Mouse (Mus musculus) embryo, embryonic 11 days (tissue): ENCODE data around the gene Gart.
A peak's percentile ranks its signal among the peaks of the same experiment; 100 is the strongest.

ENCODE experiments used
- DNase-seq: peaks from one replicate; pipeline ENCODE4 v3.0.0-alpha.2; 2015

Gart gene

DNA sequence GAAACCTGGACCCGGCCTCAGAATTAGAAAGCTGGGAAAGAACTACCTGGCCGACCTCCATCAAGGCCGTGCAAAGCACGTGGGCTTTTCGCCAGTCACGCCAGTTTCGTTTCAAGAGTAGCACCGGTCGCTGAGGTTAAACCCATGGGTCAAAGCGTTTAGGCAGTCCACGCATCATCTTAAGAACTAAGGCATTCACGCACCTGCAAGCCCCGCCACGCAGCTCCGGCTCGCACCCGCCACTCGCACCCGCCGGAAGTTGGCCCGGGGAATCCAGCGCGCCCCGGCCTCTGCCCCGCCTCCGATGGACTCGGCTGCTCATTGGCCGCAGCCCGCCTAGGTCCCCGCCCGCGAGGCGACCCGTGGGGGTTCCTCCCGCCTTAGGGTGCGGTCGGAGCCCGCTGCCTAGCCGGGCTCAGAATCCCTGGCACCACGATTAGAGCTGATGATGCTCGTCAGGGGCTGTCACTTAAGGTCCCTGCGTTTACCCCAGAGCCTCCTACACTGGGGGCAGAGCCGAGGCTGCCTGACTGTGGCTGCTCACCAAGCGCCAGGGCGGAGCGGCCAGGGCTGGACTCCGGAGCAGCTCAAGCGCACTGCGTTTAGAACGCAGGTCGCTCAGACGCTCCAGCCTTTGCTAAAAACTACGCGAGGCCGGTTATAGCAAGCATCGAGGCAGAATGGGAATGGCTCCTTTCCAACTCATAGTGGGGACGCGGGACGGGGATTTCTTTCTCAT lies at the start of gene Gart:
Gene Gart, minus strand, starts transcription at position 272 of the 739 bp plus-strand sequence.
- peak; percentile 96 for DNase-seq

DNA sequence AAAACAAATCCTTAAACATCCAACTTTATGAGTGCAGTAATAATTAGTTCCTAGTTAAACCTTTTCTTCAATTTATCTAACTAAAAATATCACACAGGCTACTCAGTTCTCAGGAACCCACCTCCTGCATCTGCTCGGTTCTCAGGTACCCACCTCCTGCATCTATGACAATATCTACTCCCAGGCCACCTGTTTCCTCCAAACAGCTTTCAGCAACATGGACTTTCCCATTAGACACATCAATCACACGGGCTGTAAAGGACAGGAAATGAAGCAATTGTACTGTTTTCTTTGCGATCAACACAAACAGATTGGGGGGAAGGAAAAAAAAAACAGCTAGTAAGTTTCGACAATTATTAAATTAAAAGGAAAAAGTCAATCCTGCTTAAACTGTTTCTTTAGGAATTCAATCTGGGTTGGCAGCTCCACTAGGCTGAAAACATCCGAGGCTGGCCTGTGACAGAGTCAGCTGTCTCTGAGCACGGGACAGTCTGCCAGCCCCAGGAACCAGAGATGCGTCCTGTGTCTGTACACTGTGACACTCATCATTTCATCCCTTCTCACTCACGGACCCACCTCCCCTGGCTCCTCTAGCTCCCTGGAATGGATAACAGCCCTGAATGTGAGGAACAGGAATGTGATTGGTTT lies 48.5 kb upstream of the Gart start:
- DNase-seq: no peak

DNA sequence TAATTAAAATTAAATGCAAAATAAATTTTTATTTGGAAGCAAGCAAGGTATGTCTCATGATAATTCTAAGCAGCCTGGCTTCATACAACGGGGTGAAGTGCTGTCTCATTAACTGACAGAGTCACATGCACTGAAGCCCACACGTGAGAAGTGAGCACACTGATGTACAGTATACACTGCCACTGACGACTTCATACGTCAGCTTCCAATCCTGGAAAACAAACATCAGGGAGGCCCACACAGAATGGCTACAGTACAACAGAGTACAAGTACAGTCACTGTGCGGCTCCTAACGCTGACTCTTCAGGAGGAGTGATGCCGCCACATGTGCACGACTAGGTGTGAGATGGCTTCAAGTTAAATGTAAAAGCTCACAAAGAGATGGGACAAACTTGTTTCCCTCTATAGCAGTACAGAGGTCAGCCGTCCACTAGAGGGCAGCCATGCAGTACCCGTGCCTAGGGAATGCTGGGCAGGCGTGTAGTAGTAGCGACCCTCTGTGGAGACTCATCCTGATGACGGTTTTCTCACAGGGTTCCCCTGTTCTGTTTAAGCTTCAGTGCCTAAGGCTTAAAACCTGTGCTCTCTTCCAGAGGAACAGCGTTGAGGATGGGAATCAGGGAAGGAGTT lies 47.8 kb upstream of the Gart start:
- peak; percentile 90 for DNase-seq

DNA sequence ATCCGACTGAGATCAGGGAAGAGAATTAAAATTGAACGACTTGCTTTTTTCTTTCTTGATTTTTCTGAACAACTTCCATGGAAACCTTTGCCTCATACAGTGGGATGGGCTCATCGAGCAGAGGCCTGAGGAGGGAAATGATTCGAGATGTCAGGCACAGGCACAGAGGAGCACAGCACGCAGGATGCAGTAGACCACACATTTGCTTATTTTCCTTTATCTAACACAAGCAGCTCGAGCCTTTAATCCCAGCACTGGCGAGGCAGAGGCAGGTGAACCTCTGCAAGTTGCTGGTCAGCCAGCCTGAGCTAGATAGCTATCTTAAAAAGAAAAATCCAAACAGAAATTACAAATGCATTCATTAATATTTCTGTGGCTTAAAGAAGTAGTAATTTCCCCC lies 43.0 kb upstream of the Gart start:
- DNase-seq: no peak

DNA sequence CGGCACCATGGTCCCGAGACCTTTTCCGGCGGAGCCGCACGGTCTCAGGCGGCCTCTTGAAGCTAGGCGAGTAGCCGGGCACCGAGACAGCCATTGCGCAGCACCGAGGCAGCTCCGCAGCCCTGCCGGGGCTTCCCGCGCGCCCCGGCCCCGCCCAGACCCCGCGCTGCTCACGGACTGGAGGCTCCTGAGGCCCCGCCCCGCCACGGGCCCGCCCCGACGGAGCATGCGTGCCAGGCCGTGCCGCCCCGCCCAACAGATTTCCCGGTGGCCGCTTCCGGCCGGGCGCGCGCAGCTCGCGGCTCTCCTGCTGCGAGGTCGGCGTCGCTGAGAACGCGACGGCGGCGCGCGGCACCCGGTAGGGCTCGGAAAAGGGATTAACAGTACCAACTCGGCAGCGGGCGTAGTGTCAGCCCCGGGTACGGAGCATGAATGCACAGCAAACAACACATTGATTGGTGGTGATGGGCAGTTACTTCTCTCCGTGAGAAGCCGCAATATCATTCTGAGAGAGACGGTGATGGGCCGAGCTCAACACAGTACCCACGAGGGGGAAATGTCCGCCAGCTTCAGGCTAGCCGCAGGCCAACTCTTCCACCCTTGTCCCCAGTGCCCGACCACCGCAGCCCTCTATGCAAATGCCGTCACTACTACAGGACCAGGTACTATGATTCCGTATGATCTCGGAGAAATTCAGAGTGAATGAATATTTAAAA lies 42.0 kb upstream of the Gart start, which contains the start of gene Donson:
Gene Donson, minus strand, starts transcription at position 152 of the 716 bp plus-strand sequence.
- peak; percentile 97 for DNase-seq

DNA sequence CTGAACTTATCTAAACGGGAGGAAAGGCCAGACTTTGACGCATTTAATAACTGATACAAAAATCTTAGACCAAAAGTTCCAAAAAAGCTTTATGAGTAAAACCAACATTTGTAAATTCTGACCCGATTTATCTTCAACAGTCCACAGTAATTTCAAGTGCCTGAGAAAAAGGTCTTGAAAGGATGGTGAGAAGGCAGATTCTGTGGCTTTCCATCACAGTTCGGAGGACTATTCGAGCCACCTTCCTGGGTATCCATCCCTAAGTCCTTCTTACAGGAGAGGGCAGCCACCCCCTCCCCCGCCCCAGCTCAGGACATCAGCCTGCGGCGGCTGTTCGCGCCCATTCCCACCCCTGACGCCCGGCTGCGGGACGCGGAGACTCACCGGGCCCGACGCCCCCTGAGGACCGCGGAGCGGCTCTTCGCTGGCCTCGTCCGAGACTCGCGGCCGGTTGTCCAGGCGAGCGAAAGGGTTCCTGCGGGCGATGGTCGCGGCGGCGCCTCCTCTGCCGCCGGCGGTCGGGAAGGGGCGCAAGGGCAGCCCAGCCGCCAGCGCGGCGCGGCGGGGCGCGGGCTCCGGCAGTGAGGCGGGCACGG lies 41.4 kb upstream of the Gart start:
- no peak for DNase-seq

DNA sequence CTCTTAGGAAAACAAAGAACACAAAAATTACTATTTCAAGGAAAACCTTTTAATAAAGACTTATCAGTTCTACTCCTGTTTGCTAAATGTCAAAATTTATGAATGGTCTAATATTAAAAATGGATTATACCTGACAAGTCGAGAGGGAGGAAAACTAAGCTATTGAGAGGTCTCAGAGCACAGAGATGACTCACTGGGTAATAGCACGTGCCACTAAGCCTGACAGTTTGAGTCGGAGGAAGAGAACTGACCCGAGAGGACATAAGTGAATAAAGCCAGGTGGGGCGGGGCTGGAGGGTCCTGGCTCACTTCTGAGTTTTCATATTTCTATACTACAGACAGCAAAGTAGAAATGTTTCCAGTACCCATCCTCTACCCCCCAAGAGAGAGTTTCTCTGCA lies 39.6 kb upstream of the Gart start:
- DNase-seq: no peak

DNA sequence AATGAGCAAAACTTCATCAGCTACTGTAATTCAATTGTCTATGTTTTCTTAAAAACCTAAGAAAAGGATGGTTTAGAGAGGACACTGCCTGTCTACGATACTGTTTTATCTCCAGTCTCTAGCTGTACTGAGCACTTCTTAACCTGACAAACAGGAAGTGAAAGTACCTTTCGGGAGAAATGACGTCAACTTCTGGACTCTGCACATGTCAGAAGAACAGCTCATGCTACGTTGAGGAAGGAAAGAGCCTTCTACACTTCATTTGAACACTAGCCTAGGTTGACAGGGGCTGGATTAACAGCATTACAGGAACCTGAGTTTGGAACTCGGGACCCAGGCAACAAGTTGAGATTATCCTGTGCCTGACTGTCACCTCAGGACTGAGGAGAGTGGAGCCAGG lies 38.8 kb upstream of the Gart start:
- DNase-seq: no peak

DNA sequence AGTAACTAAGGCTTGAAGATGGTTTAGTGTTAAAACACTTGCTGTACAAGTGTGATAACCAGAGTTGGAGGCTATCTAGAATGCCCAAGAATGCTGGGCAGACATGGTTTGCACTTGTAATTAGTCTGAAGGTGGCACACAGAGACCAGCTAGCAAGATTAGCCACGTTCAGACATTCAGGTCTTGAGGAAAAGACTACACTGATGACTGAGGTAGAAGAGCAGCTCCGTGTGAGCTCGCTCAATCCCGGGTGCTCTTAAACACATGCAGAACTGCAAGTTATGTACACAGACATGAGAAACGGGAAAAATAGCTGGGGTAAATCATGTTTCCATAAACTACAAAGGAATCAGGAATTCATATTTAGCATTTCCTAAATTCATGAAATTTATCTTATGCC lies 33.9 kb upstream of the Gart start:
- DNase-seq: no peak

DNA sequence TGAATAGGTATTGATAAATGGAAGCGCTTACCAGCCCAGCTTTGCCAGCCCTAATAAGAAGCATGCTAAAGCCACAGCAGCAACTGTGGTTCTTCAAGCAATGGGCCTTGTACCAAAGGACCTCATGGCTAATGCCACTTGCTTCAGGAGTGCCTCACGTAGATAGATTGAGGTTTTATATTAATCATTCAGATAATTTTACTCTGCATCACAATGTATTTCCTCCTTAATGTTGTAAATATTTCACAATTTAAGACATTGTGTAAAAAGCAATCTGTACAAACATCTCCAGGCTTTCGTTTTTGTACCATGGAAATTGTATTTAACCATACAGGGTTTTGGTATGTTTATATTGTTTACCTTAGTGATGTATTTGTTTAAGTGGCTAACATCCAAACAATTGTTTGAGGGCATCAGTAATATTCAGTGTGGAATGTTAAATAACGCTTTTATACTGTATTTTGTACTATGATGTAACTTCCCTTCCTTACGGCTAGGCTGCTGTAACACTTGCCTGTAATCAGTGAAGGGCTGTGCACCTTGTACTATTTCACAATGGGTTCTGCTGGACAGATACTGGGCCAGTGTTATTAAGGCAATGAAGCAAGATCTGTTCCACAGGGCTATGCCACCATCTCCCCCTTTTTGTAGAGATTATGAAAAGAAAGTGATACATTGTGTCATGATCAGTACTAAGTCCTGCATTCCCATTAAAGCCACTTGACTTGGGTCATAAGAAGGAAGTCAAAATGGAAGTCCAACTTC lies 31.6 kb upstream of the Gart start:
- DNase-seq: no peak

DNA sequence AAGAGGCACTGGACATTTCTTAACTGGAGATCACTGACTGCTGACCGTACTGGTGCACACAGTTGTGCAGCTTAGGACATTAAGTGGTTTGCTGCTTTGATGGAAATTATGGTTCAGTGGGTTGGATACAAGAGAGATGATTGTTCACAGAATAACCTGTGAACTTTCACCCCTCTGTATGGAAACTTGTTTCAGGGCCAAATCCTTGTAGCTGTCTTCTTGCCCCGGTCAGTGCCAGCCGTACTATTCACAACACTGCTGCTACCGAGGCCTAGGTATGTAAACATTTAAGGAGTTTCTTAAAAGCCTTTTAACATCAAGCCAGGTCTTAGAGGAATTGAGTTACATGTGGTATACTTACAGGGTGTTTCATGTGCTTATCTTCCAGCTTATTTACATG lies 27.7 kb upstream of the Gart start:
- DNase-seq: no peak

DNA sequence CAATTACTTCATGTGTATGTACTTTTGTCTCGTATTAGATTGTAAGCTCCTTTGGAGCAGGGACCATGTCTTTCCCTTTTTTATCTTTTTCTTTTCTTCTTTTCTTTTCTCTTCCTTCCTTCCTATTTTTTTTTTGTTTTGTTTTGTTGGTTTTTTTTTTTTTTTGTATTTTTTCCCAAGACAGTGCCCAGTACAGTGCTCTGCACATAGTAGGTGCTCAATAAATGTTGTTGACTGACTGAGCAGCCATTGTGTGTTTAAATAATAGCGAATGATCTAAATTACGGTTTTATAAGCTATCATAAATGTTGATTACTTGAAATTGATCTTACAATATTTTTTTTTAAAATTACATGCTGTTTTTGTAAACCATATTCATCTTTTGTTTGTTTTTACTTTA lies 17.0 kb upstream of the Gart start:
- no peak for DNase-seq

DNA sequence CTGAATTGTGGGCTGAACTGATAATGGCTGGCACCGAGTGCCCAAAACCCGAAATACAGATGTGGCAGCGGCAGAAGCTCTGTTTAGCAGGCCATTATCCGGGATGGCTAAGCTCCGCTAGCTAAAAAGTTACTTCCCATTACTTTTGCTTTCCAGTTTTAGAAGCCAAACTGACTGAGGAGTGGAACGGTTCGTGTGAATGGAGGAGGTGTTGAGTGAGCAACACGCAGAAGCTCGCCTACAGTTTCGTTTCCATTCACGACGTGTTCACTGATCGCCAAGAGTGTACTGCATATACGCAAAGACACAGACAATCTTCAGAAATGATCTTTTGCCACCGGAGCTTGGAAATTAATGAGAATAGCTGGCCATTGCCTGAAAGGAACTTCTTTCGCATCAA lies 15.6 kb upstream of the Gart start:
- DNase-seq: no peak

DNA sequence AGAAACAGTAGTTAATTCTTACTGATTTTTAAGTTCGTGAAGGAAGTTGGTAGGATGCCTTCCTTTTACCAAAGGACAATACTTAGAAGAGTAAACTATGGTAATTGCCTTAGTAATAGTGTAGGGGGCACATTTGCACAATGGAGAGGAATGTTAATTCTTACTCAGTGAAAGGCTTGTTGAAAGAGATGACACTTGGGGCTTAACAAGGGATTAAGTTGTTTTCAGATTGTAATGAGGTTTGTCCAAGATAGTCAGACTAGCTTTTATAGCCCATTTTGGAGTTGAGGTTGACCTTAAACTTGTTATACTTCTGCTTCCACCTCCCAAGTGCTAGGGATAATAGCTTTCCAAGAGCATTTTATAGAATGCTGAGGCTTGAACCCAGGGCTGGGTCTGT lies 14.6 kb upstream of the Gart start:
- DNase-seq: no peak

DNA sequence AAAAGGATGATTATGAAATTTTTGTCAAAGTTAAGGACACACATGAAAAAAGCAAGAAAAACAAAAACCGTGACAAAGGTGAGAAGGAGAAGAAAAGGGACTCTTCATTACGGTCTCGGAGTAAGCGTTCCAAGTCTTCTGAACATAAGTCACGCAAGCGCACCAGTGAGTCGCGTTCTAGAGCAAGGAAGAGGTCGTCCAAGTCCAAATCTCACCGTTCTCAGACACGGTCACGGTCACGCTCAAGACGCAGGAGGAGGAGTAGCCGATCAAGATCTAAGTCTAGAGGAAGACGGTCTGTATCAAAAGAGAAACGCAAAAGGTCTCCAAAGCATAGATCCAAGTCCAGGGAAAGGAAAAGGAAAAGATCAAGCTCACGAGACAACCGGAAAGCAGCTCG lies 13.0 kb upstream of the Gart start:
- no peak for DNase-seq

DNA sequence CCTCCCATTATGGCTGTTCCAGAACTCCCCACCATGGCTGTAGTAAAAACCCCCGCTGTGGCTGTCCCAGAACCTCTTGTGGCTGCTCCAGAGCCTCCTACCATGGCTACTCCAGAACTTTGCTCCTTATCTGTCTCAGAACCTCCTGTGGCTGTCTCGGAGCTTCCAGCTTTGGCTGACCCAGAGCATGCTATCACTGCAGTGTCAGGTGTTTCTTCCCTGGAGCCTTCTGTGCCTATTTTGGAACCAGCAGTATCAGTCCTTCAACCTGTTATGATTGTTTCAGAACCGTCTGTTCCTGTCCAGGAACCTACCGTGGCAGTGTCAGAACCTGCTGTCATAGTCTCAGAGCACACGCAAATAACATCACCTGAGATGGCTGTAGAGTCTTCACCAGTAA lies 11.7 kb upstream of the Gart start:
- no peak for DNase-seq

DNA sequence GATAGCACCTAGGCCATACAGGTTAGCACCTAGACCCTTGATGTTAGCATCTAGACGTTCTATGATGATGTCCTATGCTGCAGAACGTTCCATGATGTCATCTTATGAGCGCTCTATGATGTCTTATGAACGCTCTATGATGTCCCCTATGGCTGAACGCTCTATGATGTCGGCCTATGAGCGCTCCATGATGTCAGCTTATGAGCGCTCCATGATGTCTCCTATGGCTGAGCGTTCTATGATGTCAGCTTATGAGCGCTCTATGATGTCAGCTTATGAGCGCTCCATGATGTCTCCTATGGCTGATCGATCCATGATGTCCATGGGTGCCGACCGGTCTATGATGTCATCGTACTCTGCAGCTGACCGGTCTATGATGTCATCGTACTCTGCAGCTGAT lies 10.5 kb upstream of the Gart start:
- DNase-seq: no peak

DNA sequence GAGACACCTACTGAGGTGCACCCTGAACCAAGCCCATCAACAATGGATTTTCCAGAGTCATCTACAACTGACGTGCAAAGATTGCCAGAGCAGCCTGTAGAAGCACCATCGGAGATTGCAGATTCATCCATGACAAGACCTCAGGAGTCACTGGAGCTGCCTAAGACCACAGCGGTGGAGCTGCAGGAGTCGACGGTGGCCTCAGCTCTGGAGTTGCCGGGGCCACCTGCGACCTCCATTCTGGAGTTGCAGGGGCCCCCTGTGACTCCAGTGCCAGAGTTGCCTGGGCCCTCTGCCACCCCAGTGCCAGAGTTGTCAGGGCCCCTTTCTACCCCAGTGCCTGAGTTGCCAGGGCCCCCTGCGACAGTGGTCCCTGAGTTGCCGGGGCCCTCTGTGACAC lies 8.5 kb upstream of the Gart start:
- DNase-seq: no peak

DNA sequence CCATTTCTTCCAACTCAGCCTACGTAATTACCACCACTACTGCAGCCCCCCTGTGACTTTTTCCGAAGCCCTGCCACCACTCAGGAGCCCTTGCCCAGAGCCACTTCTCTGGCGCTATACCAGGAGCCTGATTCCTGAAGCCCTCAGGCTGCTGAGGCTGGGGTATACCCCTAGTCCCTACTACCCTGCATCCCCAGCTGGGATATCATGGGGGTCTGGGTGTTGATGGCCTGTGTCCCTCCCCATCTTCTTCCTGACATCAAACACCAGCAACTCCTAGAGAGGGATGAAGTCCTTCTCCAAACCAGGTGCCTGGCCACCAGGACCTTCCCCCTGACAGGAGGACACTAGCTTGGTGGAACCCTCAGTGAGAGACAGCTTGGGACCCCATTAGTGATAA lies 5.4 kb upstream of the Gart start:
- no peak for DNase-seq

DNA sequence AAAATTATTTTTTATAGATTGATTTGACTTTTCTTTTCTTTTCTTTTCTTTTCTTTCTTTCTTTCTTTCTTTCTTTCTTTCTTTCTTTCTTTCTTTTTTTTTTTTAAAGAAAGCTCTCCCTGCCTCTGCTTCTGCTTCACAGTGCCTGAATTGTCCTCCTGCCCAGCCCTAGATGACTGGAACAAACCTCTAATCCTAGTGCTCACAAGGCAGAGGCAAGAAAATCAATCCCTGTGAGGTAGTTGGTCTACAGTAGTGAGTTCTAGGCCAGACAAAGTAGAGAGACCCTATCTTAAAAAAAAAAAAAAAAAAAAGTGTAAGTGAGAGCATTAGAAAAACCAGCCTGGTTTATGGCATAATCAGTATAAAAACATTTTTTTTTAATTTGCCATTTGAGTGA lies 3.0 kb upstream of the Gart start:
- DNase-seq: no peak

DNA sequence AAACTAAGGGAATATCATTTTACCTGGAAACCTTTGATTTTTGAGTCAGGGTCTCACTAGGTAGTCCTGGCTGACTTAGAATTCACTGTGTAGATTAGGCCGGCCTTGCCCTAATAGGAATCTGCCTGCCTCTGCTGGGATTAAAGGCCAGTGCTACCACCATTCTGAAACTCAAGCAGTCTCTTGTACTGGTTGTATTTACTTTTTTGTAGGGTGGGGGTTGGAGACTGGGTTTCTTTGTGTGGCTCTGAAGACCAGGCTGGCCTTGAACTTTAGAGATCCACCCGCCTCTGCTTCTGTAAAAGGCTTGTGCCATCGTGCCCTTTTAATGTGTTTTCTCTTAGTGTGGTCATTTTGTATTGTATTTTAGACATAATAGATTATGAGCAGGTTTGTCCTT lies 2.5 kb upstream of the Gart start:
- DNase-seq: no peak

DNA sequence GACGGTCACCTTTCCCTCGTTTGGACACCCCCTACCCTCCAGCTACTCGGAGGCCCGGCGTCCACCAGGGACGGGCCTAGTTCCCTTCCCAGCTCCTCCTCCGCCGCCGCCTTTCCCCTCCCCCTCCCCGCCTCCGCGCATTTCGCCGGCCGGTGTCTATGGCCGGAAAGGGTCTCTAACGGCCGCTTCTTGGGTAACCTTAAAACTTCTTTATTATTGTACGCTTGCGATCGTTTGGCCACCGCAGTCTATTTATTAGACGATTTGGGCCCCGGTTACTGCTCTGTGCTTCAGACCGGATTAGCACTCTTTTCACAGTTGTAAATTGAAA lies 1.4 kb upstream of the Gart start:
- DNase-seq: peak; percentile 87
